In the genomic region with DNA sequence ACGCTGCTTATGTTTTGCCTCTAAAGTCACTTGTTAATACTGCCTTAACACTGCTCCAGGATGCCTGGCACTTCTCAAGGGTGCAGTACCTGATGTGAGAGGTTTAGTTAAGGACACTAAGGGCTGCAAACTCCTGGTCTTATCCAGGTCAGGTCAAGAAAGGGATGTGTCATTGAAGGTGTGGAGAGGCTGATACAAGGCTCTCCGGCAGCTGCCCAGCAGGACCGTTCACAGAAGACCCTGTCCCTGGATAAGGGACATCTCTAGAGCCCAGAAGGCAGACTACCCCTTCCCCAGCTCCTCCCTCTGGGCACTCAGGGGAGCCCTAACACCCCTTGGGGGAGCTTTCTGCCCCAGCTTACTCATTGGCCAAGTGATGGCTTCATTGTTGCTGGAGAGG, we compare ENCODE assay signal across 8 mouse cellular contexts. TPM values are rescaled to one million over a fixed set of nuclear protein-coding genes. Genes with fewer than 3 reads are reported as not detected.
DNase-seq lines count a peak whose midpoint lies in the region; ATAC-seq and TF ChIP-seq lines count a peak whose summit lies in the region.

No protein-coding gene starts in this region.

- peak overlapping the region; percentile 73 for H3K4me3 ChIP-seq in lung, embryonic 15.5 days
- H3K4me3 ChIP-seq in lung, adult 2 months (replicated peaks; ENCODE audit: extremely low read depth, low read depth, low read length), result no peak overlapping the region
- H3K4me3 ChIP-seq in heart, embryonic 16.5 days (ENCODE audit: low read length), result peak overlapping the region; percentile 74
- no peak overlapping the region; a peak in 1 of 4 replicates for H3K4me3 ChIP-seq in liver, embryonic 14.5 days (ENCODE audit: insufficient read depth in 1 of 2, low read depth in 2 of 2, low read length in 2 of 2)
- peak overlapping the region; percentile 62 for H3K4me3 ChIP-seq in stomach, embryonic 15.5 days (replicated peaks)

- no peak for TF ChIP-seq EP300 in liver, embryonic 14.5 days (IDR thresholded peaks at IDR 0.05; ENCODE audit: low read depth)

- 69% methylated on average over 3 of the region's 3 CpGs for WGBS in lung, embryonic 15.5 days
- WGBS in lung, adult 2 months, result 58% methylated on average over 3 of the region's 3 CpGs
- 41% methylated on average over 3 of the region's 3 CpGs for WGBS in heart, embryonic 16.5 days
- WGBS in liver, embryonic 14.5 days (ENCODE audit: insufficient replicate concordance), result 58% methylated on average over 3 of the region's 3 CpGs
- WGBS in stomach, embryonic 15.5 days, result 63% methylated on average over 3 of the region's 3 CpGs

- DNase-seq in lung, adult 2 months, result no peak
- DNase-seq in liver, embryonic 14.5 days (ENCODE audit: low read depth in 3 of 3, low spot score in 3 of 3), result no peak
- DNase-seq in cerebellum, adult 18-20 months, result no peak
- no peak for DNase-seq in spleen, postnatal 14 days (ENCODE audit: low spot score in 2 of 2)

- peak overlapping the region; percentile 92 for H3K4me2 ChIP-seq in lung, embryonic 15.5 days
- H3K4me2 ChIP-seq in heart, embryonic 16.5 days (ENCODE audit: low read depth, low read length), result peak overlapping the region; percentile 80
- H3K4me2 ChIP-seq in liver, embryonic 14.5 days (ENCODE audit: low read depth), result peak overlapping the region; percentile 63
- peak overlapping the region; percentile 89 for H3K4me2 ChIP-seq in stomach, embryonic 15.5 days

- H3K4me1 ChIP-seq in lung, embryonic 15.5 days, result peaks cover 37% of the 10 kb centered on the region
- H3K4me1 ChIP-seq in lung, adult 2 months (ENCODE audit: control insufficient read depth, insufficient read depth, low read length), result no peaks in the 10 kb centered on the region; the same call in 1 of the 2 replicates
- peaks cover 19% of the 10 kb centered on the region for H3K4me1 ChIP-seq in heart, embryonic 16.5 days (ENCODE audit: control insufficient read depth, insufficient read depth, low read length)
- H3K4me1 ChIP-seq in liver, embryonic 14.5 days (replicated peaks; ENCODE audit: control insufficient read depth in 2 of 2, insufficient read depth in 2 of 2, low read length in 1 of 2), result peaks cover 0 to 6% of the 10 kb centered on the region in 2 experiments; a peak in 1 of 4 replicates
- H3K4me1 ChIP-seq in stomach, embryonic 15.5 days, result peaks cover 26% of the 10 kb centered on the region

- ATAC-seq in lung, embryonic 15.5 days (ENCODE audit: borderline replicate concordance, extremely low read depth, low FRiP score, low TSS enrichment), result no peak
- ATAC-seq in heart, embryonic 16.5 days (replicated peaks; ENCODE audit: extremely low read depth, insufficient read depth, low FRiP score), result no peak
- ATAC-seq in liver, embryonic 14.5 days (ENCODE audit: insufficient read depth), result no peak
- ATAC-seq in stomach, embryonic 15.5 days (ENCODE audit: insufficient read depth, low FRiP score, low read depth), result no peak
- no peak for ATAC-seq in megakaryocyte progenitor cell, adult 5-6 weeks (replicated peaks; ENCODE audit: poor library complexity)

- TF ChIP-seq POLR2A in lung, adult 2 months (IDR thresholded peaks at IDR 0.05; ENCODE audit: borderline replicate concordance, extremely low read depth, low read depth, low read length), result no peak

- TF ChIP-seq CTCF in lung, adult 2 months (IDR thresholded peaks at IDR 0.05; ENCODE audit: insufficient read depth, low read length), result no peak
- TF ChIP-seq CTCF in liver, embryonic 14.5 days (IDR thresholded peaks at IDR 0.05; ENCODE audit: low read depth), result no peak

- no peaks in the 10 kb centered on the region for H3K9me3 ChIP-seq in lung, embryonic 15.5 days
- no peaks in the 10 kb centered on the region for H3K9me3 ChIP-seq in heart, embryonic 16.5 days (replicated peaks; ENCODE audit: control insufficient read depth, low read length)
- H3K9me3 ChIP-seq in liver, embryonic 14.5 days (ENCODE audit: control insufficient read depth, low read length), result no peaks in the 10 kb centered on the region
- H3K9me3 ChIP-seq in stomach, embryonic 15.5 days, result no peaks in the 10 kb centered on the region

- no peaks in the 10 kb centered on the region for H3K36me3 ChIP-seq in lung, embryonic 15.5 days
- no peaks in the 10 kb centered on the region for H3K36me3 ChIP-seq in heart, embryonic 16.5 days (ENCODE audit: control insufficient read depth, insufficient read depth)
- no peaks in the 10 kb centered on the region for H3K36me3 ChIP-seq in liver, embryonic 14.5 days (replicated peaks; ENCODE audit: control insufficient read depth, insufficient read depth, low read depth)
- H3K36me3 ChIP-seq in stomach, embryonic 15.5 days, result no peaks in the 10 kb centered on the region

- H3K27ac ChIP-seq in lung, embryonic 15.5 days, result peak overlapping the region; percentile 78
- peak overlapping the region; percentile 55 for H3K27ac ChIP-seq in heart, embryonic 16.5 days (ENCODE audit: low read length)
- H3K27ac ChIP-seq in liver, embryonic 14.5 days, result no peak overlapping the region
- H3K27ac ChIP-seq in stomach, embryonic 15.5 days, result peak overlapping the region; percentile 65; the same call in 1 of the 2 replicates

- H3K9ac ChIP-seq in lung, embryonic 15.5 days, result peak overlapping the region; percentile 72
- H3K9ac ChIP-seq in heart, embryonic 16.5 days (ENCODE audit: low read length), result peak overlapping the region; percentile 84
- no peak overlapping the region for H3K9ac ChIP-seq in liver, embryonic 14.5 days (replicated peaks)
- H3K9ac ChIP-seq in stomach, embryonic 15.5 days, result peak overlapping the region; percentile 56; the same call in 1 of the 2 replicates

- no peaks in the 10 kb centered on the region for H3K27me3 ChIP-seq in lung, embryonic 15.5 days
- H3K27me3 ChIP-seq in heart, embryonic 16.5 days (ENCODE audit: control insufficient read depth, insufficient read depth, low read length), result 0 out of 2 replicates have a peak, but pooled peaks cover 3% of the 10 kb centered on the region
- H3K27me3 ChIP-seq in liver, embryonic 14.5 days (ENCODE audit: control insufficient read depth, insufficient read depth, low read length), result no peaks in the 10 kb centered on the region; the same call in 1 of the 2 replicates
- no peaks in the 10 kb centered on the region for H3K27me3 ChIP-seq in stomach, embryonic 15.5 days (replicated peaks)

RNA-seq across cellular contexts. Expression of a gene that starts 0.6 kb away (rescaled TPM):
- polyA plus RNA-seq in lung, embryonic 15.5 days (2015; fragmentation: Nextera tagmentation; extraction: Ambion mirVana), result 17.0 and 17.2 TPM in 2 replicates
- polyA plus RNA-seq in lung, adult 2 months (2012; rRNA removed), result 14.2 and 15.2 TPM in 2 replicates
- 6.6 and 8.2 TPM in 2 replicates for polyA plus RNA-seq in heart, embryonic 16.5 days (2015; fragmentation: Nextera tagmentation; extraction: Ambion mirVana)
- 2.2 TPM in 2 replicates for polyA plus RNA-seq in liver, embryonic 14.5 days (2012; rRNA removed)
- polyA plus RNA-seq in liver, embryonic 14.5 days (2014; fragmentation: Nextera tagmentation; extraction: Ambion mirVana), result 0.93 and 1.3 TPM in 2 replicates
- polyA plus RNA-seq in stomach, embryonic 15.5 days (2015; fragmentation: Nextera tagmentation; extraction: Ambion mirVana), result 13.5 and 14.2 TPM in 2 replicates
- total RNA-seq in megakaryocyte progenitor cell, adult 5-6 weeks (2015), result 0.59 TPM in 1 of 2 replicates, not detected in the other
- total RNA-seq in megakaryocyte progenitor cell, adult 5-6 weeks (2017), result 0.10 TPM in 1 of 2 replicates, not detected in the other

RNA-seq across cellular contexts. Expression of a gene that starts 1.0 kb away (rescaled TPM):
- polyA plus RNA-seq in lung, embryonic 15.5 days (2015; fragmentation: Nextera tagmentation; extraction: Ambion mirVana), result 17.7 and 19.8 TPM in 2 replicates
- polyA plus RNA-seq in lung, adult 2 months (2012; rRNA removed), result 11.0 and 11.8 TPM in 2 replicates
- 3.2 and 4.9 TPM in 2 replicates for polyA plus RNA-seq in heart, embryonic 16.5 days (2015; fragmentation: Nextera tagmentation; extraction: Ambion mirVana)
- 1.6 and 2.2 TPM in 2 replicates for polyA plus RNA-seq in liver, embryonic 14.5 days (2012; rRNA removed)
- polyA plus RNA-seq in liver, embryonic 14.5 days (2014; fragmentation: Nextera tagmentation; extraction: Ambion mirVana), result 0.91 and 1.2 TPM in 2 replicates
- polyA plus RNA-seq in stomach, embryonic 15.5 days (2015; fragmentation: Nextera tagmentation; extraction: Ambion mirVana), result 12.0 and 13.7 TPM in 2 replicates
- not detected in 2 replicates for total RNA-seq in megakaryocyte progenitor cell, adult 5-6 weeks (2015)
- not detected in 2 replicates for total RNA-seq in megakaryocyte progenitor cell, adult 5-6 weeks (2017)

Comparison
In these comparisons a context has a peak if more than half of its experiments do, and no peak if none do; other contexts are left out.
1. H3K4me3 ChIP-seq: peak in lung, embryonic 15.5 days (single experiment), heart, embryonic 16.5 days (single experiment) and stomach, embryonic 15.5 days (single experiment); none in lung, adult 2 months (single experiment) and liver, embryonic 14.5 days (0 of 2).
2. Peak in every context shown above with its lines, with median percentiles within 50 percentile points of each other: H3K4me2 ChIP-seq.